Mouse (Mus musculus) heart, embryonic 14.5 days (tissue): ENCODE results near the gene Pabpc4. TPM values are rescaled to one million over a fixed set of nuclear protein-coding genes. Genes with fewer than 3 reads are reported as not detected.

Experiments used
- ATAC-seq: fragments of 200-750 bp; cut with Nextera tagmentation; 2 replicates; pipeline ENCODE4 v1.8.0; 2017; ENCODE audit warnings: low read depth, moderate TSS enrichment; ENCODE audit not compliant: insufficient number of reproducible peaks, insufficient read depth, low FRiP score
- H3K27ac ChIP-seq, 2 experiments: fragments of 200-500 bp in 1 of 2; fragments of 300-500 bp in 1 of 2; sonication (generic) in 1 of 2; replicated peaks in 1 of 2; 2 replicates each; pipeline ENCODE4 v1.5.1; 2012 to 2014; ENCODE audit warnings: low read depth in 2 of 2, low read length in 2 of 2, control low read depth in 1 of 2, mild to moderate bottlenecking in 1 of 2, mixed read lengths in 1 of 2; ENCODE audit not compliant: control insufficient read depth in 1 of 2, insufficient read depth in 1 of 2
- H3K27me3 ChIP-seq: fragments of 300-500 bp; sonication (generic); 2 replicates; pipeline ENCODE4 v1.6.1; 2014; ENCODE audit warnings: mild to moderate bottlenecking, low read length, control low read depth; ENCODE audit not compliant: control insufficient read depth, insufficient read depth
- H3K36me3 ChIP-seq: fragments of 300-500 bp; sonication (generic); 2 replicates; pipeline ENCODE4 v1.6.1; 2014; ENCODE audit warnings: mild to moderate bottlenecking, control low read depth, low read length, mixed read lengths; ENCODE audit not compliant: control insufficient read depth, insufficient read depth
- H3K4me1 ChIP-seq, 2 experiments: fragments of 200-500 bp in 1 of 2; fragments of 300-500 bp in 1 of 2; sonication (generic) in 1 of 2; 2 replicates each; pipeline ENCODE4 v1.6.1; 2012 to 2014; ENCODE audit warnings: low read length in 2 of 2, control low read depth in 1 of 2, mixed read lengths in 1 of 2; ENCODE audit not compliant: control insufficient read depth in 2 of 2, insufficient read depth in 2 of 2
- H3K4me2 ChIP-seq: fragments of 300-500 bp; sonication (generic); 2 replicates; pipeline ENCODE4 v1.6.1; 2014; ENCODE audit warnings: mild to moderate bottlenecking, low read length
- H3K4me3 ChIP-seq, 2 experiments: fragments of 200-500 bp in 1 of 2; fragments of 300-500 bp in 1 of 2; sonication (generic) in 1 of 2; 2 replicates each; pipeline ENCODE4 v1.5.1; 2012 to 2014; ENCODE audit warnings: low read length in 2 of 2, mild to moderate bottlenecking in 2 of 2, control low read depth in 1 of 2, low read depth in 1 of 2, moderate library complexity in 1 of 2; ENCODE audit not compliant: control insufficient read depth in 1 of 2, insufficient read depth in 1 of 2
- H3K9ac ChIP-seq: fragments of 300-500 bp; sonication (generic); 2 replicates; pipeline ENCODE4 v1.6.1; 2014; ENCODE audit warnings: mild to moderate bottlenecking, low read length
- H3K9me3 ChIP-seq: fragments of 300-500 bp; sonication (generic); 2 replicates; pipeline ENCODE4 v1.6.1; 2016; ENCODE audit warnings: low read length, control low read depth; ENCODE audit not compliant: control insufficient read depth
- WGBS: fragments of 180-500 bp; shearing (Covaris S2); extraction: QIAGEN DNeasy Blood & Tissue Kit; methylation state at CpG from one replicate; pipeline ENCODE4 v1.1.7; 2014; 5-methylcytosine and 5-hydroxymethylcytosine counted together
- polyA plus RNA-seq: library from polyadenylated mRNA; unstranded; fragments of >200 nt; fragmentation: Nextera tagmentation; extraction: Ambion mirVana; gene quantifications from 2 replicates; pipeline ENCODE4 v1.2.1, GENCODE M21; 2014

Gene Pabpc4
- polyA plus RNA-seq, 1 experiment from 2014 or later: 80.2 TPM

DNA sequence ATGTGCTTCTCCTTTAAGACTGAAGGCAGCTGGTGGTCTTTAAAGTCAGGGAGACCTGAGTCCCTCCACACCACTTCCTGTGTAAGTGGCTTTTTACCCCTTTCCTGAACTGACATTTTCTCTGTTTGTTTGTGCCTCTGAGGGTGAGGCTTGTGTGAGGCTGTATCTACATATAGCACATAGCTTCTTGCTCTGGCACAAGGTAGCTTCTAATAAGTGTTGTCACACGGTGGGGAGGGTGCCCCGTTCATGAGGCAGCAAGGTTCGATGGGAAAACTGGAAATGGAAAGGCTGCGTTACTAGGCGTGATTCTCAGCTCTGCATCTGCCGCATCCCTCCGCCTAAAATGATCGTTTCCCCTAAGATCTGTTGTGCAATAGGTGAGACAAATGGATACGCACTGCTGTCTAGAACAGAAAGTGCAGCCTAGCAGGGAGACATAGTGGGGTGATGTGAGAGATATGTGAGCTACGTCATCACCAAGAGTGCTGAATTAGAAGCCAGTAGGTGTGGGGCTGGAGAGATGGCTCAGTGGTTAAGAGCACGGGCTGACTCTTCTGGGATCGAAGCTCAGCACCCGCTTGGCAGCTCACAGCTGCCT, 25.6 kb upstream of the Pabpc4 start:
- WGBS: 80% methylated on average over 13 of the region's 13 CpGs
- Histone ChIP-seq H3K27ac (peak overlapping the region in 1 of 2 experiments; percentile 70; a peak in 2 of 4 replicates), H3K9ac (peak overlapping the region; percentile 47; the same call in 1 of the 2 replicates), H3K4me2 (peak overlapping the region; percentile 91; the same call in 1 of the 2 replicates), H3K4me3 (no peak overlapping the region), H3K4me1 (peaks cover 13 to 47% of the 10 kb centered on the region in 2 experiments), H3K9me3 (no peaks in the 10 kb centered on the region), H3K36me3 (no peaks in the 10 kb centered on the region), H3K27me3 (0 out of 2 replicates have a peak, but pooled peaks cover 2% of the 10 kb centered on the region)
- ATAC-seq: no peak

DNA sequence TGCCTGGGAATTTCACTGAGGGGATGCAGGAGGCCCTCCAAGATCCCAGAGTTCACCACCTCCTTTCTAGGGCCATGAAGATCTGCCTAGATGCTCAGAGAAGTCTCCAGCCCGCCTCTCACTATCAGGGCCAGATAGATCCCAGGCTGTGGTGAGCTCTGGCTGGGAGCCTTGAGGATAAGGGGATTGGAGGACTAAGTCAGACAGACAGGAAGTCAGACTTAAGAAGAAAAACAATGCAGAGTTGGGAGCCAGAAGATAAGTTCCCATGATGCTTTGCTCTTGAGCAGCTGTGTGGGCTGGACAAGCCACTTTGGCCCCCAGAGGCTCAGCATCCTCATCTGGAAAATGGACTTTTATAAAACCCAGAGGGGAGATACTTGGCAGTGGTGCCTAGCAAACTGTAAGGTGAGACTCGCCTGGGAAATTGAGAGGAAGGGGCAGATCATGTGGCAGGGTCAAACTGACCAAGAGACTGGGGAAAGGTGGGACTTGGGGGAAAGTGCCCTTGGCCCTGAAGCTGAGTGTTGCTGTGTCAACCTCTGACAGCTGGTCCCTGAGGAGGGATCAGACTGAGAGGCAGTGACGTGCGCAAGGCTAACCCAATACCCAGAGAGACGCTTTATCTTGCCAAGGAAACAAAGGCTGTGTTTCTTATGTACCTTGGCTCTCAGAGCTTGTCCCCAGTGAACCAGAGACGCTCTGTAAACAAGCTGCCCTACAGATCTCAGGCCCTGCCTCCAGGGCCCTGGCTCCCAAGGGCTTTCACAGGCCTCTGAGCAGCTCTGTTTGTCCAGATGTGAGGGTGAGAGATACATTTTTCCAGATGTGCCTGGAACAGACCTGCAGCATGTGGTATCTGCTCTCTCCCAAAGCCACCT, 24.5 kb upstream of the Pabpc4 start:
- Histone ChIP-seq H3K4me2 (no peak overlapping the region), H3K27me3 (0 out of 2 replicates have a peak, but pooled peaks cover 2% of the 10 kb centered on the region), H3K27ac (peak overlapping the region; percentile 40 to 70; a peak in 3 of 4 replicates), H3K9ac (no peak overlapping the region), H3K9me3 (no peaks in the 10 kb centered on the region), H3K36me3 (0 out of 2 replicates have a peak, but pooled peaks cover 3% of the 10 kb centered on the region), H3K4me1 (peaks cover 13 to 47% of the 10 kb centered on the region in 2 experiments), H3K4me3 (no peak overlapping the region)
- WGBS: 59% methylated on average over 6 of the region's 6 CpGs
- ATAC-seq: peak; percentile 34; the same call in 1 of the 2 replicates

DNA sequence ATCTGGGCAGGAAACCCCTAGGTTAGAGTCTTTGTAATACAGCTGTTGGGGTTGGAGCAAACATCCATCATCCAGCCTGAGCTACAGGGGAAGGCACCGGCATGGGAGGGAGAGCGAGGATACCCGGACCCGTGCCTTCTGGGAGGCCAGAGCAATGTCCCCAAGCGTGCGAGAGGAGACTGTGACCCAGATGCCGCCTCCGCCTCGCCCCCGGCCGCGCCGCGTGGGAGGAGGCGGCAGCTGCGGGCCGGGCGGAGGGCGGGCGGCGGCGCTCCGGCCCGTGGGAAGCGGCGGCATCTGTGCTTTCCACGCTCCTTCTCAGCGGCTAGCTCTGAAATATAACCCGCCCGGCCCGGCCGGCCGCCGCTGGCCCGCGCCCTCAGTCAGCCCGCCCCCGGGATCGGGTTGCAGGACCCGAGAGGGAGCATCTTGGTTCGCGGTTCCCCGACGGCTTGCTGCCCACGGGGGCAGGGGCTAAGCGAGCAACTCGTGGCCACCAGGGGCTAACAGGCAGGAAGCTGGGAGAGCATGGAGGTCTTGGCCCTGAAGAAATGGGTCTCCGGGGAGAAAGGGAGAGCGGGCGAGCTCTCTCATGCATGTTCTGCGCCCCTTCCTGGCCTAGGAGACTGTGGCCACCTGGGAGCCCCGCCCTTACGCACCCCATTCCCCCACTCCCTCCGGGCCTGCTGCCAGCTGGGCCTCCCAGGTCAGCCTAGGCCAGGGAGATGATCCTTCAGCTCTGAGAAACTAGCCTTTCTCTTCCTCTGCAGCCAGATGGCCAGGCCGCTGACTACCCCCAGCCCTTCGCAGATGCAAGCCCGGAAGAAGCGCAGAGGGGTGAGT, 22.6 kb upstream of the Pabpc4 start:
- Histone ChIP-seq H3K4me2 (peak overlapping the region; percentile 83), H3K9me3 (no peaks in the 10 kb centered on the region), H3K4me3 (peak overlapping the region; percentile 34 to 38), H3K9ac (peak overlapping the region; percentile 72), H3K27me3 (0 out of 2 replicates have a peak, but pooled peaks cover 2% of the 10 kb centered on the region), H3K27ac (peak overlapping the region; percentile 57 to 58), H3K36me3 (peaks cover 8% of the 10 kb centered on the region; the same call in 1 of the 2 replicates), H3K4me1 (peaks cover 15 to 36% of the 10 kb centered on the region in 2 experiments)
- 9% methylated on average over 54 of the region's 58 CpGs for WGBS
- ATAC-seq: peak; percentile 28

DNA sequence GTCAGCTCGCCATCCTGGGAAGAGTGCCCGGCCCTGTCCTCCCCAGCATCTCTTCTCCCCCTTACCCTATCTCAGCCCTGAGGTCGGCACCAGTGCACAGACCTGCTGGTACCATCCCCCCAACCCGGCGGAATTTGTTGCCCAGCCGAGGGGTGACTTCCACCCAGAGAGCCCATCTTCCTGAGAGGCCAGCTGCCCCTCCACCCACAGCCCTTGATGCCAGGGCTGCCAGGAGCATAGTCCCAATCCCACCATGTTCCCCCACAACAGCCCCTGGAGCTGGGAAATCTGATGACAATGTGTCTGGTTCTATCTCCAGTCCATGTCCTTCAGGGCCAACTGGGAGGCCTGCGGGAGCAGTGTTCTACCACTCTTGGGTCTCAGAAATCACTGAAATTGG, 15.9 kb upstream of the Pabpc4 start:
- WGBS: 76% methylated on average over 7 of the region's 7 CpGs
- peaks cover 8% of the 10 kb centered on the region; the same call in 1 of the 2 replicates for H3K36me3 ChIP-seq
- H3K4me3 ChIP-seq: no peak overlapping the region
- H3K27me3 ChIP-seq: no peaks in the 10 kb centered on the region
- no peak overlapping the region for H3K9ac ChIP-seq
- H3K4me1 ChIP-seq: peaks cover 34 to 38% of the 10 kb centered on the region in 2 experiments
- no peak overlapping the region for H3K4me2 ChIP-seq
- H3K27ac ChIP-seq: peak overlapping the region; percentile 95
- ATAC-seq: no peak
- no peaks in the 10 kb centered on the region for H3K9me3 ChIP-seq

DNA sequence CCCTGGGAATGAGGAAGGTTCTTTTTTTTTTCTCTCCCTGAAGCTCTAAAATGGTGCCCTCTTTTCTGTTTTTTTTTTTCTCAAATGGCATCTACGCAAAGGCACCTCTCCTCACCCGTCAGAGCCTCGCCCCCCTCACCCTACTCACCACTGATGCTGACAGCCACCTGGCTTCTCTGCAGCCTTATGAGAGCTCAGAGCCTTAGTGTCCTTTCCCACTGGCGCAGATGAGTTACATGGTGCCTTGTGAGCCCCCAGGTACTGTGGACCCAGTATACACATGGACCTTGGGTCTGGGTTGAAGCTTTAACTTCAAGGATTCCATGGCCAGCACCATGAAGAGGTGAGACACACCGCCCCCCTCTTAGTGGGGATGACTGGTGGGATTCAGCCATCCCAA, 15.5 kb upstream of the Pabpc4 start:
- Histone ChIP-seq H3K4me2 (peak overlapping the region; percentile 31), H3K4me3 (no peak overlapping the region), H3K36me3 (peaks cover 7% of the 10 kb centered on the region; the same call in 1 of the 2 replicates), H3K9ac (peak overlapping the region; percentile 41; the same call in 1 of the 2 replicates), H3K9me3 (no peaks in the 10 kb centered on the region), H3K4me1 (peaks cover 34 to 38% of the 10 kb centered on the region in 2 experiments), H3K27me3 (no peaks in the 10 kb centered on the region), H3K27ac (peak overlapping the region; percentile 95)
- WGBS: 85% methylated on average over 5 of the region's 5 CpGs
- ATAC-seq: no peak

DNA sequence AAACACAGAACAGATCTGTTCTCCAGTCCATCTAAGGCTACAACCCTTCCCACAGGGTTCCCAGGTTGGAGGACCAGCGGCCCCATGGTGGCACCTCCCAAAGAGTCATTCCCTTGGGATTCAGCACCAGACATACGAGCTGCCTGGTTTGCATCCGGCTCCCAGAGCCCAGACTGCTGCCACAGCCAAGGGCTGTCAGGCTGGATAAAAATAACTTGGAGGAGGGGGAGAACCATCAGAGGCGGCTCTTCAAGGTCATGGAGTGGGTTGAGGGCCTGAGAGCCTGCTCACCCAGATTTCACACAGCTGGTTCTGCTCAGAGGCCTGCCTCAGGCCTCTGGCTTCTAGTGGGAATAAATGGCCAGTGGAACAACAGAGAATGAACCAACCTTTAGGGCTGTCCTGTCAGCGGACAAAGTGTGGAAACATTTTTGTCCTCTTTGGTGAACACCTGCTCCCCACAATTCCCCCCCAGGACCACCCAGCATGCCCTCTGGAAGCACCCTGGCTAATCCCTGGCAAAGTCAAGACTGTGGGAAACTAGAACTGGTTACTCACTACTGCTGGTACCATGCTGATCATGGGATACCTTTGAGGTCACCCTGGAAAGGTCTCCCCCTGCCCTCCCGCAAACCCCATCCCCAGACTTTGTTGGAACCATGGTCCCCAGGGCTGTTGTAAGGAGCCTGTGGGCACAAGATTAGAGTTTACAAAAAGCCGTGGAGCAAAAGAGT, 14.8 kb upstream of the Pabpc4 start:
- peak overlapping the region; percentile 60 for H3K9ac ChIP-seq
- H3K36me3 ChIP-seq: peaks cover 5% of the 10 kb centered on the region; the same call in 1 of the 2 replicates
- H3K4me1 ChIP-seq: peaks cover 34 to 43% of the 10 kb centered on the region in 2 experiments
- H3K4me2 ChIP-seq: peak overlapping the region; percentile 31
- no peaks in the 10 kb centered on the region for H3K27me3 ChIP-seq
- 34% methylated on average over 7 of the region's 7 CpGs for WGBS
- no peak overlapping the region for H3K4me3 ChIP-seq
- no peaks in the 10 kb centered on the region for H3K9me3 ChIP-seq
- ATAC-seq: peak; percentile 85
- H3K27ac ChIP-seq: peak overlapping the region; percentile 95
